Mouse (Mus musculus) cortical plate, adult 2 months (tissue): ENCODE data around the gene Tiam1.

ENCODE experiments used
- CTCF ChIP-seq: fragments of 200-500 bp; IDR thresholded peaks from 2 replicates; pipeline ENCODE4 v1.5.1; 2011; ENCODE audit warnings: mild to moderate bottlenecking, control low read depth, low read length; ENCODE audit not compliant: insufficient read depth; ENCODE audit errors: extremely low read depth
- POLR2A ChIP-seq: fragments of 200-500 bp; IDR thresholded peaks from 2 replicates; pipeline ENCODE4 v1.6.1; 2011; ENCODE audit warnings: mild to moderate bottlenecking, low read length, control low read depth; ENCODE audit not compliant: insufficient read depth; ENCODE audit errors: extremely low read depth

DNA sequence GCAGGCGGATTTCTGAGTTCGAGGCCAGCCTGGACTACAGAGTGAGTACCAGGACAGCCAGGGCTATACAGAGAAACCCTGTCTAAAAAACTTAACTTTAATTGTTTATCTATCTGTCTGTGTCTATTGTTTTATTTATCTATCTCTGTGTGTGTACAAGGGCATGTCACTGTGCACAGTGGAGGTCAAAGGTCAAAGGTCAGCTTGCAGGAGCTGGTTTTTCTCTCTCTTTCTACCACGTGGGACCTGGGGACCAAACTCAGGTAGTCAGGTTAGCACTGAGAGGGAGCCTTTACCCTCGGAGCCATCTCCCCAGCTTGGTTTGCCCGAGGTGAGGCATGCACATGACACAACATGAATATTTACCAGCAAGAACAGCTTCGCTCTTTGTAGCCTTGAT is 47.7 kb upstream of the Tiam1 start:
- TF ChIP-seq CTCF = no peak
- no peak for TF ChIP-seq POLR2A
